Mouse (Mus musculus) urinary bladder, postnatal 4 days (tissue): ENCODE data around the gene Tipin.
A peak's percentile ranks its signal among the peaks of the same experiment; 100 is the strongest.
"Not testable (repeated sequence)": the region's sequence is repeated elsewhere in the genome, so short reads cannot be mapped to it uniquely, and the experiment has no call there.

Experiments
- DNase-seq, 2 experiments: peaks; one replicate each; pipeline ENCODE4 v3.0.0; 2021 to 2022; ENCODE audit warnings: low spot score in 2 of 2

The Tipin gene

DNA sequence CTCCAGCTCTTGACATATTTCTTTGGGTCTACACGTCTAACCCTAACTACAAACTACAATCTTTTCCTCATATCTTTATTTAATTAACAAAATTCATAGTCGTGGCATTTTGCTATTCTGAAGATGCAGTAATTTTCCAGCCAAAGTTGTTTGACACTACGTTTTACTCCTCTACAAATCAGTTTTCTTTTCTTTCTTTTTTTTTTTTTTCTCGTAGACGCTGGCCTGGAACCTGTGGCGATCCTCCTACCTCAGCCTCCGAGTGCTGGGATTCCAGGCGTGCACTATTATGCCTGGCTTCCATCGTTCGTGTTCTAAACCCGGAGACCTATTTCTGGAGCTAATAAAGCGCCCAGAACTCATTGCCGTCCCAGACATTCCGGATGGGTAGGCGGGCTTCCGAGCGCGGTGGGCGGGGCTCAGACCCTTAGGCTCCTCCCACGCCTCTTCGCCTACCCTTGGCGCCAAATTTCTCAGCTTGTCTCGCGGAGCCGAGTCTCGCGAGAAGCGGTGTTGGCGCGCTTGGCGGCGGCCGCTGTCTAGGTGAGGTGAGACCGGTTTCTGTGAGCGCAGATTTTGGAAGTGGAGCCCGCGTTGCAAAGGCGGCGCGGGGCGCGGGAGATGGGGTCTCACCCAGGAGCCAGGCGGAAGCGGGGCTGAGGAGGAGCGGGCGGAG lies at the start of gene Tipin:
TSS of gene Tipin (plus strand) at position 477 of the 676 bp plus-strand sequence.
- peak; percentile 93 to 95 for DNase-seq

- no peak for DNase-seq
Measured at GRCm38 (mm10) chr9:64231674-64232073, 49.7 kb upstream of the Tipin start.

DNA sequence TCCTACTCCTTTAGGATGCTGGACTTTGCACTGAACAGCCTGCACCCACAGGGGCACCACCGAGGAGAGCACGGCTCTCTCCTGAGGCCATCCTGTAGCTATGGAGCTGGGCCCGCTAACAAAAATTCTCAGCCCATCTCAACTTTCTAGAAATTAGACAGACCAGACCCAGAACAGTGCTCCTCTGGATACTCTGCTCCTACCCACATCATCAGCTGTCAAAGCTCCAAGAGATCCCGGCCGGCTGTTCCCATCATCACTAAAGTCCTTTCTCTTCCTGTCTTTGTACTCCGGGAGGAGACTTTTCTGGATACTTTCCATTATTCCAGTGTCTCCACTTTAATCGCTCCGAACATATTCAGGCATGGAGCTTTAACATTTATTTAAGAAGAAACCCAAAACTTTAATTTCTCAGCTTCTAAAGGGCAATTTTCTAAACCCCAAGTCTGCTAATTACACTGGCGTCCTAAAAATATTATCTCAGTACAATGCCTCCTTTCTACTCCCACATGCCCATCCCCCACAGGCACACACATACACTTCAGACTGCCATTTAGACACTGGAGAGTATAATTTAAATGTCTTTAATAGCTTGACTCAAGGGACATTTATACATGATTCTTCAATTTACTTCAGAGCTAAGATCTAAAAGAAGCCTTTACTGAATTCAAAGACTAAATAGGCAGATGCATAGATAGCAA lies 49.0 kb upstream of the Tipin start:
- DNase-seq = no peak

DNA sequence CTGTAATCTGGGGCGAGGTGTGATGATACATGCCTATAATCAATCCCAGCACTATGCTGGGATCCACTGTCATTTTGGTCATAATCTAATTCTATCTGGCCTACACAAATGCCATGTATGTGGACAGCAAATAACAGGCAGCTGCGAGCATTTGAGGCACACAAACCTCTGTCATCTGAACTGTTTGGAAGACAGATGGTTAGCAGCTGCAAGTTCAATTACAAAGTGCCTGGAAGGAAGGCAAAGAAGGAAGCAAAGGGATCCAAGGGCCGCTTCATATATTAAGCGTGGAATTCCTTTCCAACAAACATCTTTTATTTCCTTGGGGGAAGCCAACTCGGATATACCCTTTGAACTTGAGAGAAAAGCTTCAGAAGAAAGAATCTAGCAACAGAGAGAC lies 47.7 kb upstream of the Tipin start:
- DNase-seq = no peak

DNA sequence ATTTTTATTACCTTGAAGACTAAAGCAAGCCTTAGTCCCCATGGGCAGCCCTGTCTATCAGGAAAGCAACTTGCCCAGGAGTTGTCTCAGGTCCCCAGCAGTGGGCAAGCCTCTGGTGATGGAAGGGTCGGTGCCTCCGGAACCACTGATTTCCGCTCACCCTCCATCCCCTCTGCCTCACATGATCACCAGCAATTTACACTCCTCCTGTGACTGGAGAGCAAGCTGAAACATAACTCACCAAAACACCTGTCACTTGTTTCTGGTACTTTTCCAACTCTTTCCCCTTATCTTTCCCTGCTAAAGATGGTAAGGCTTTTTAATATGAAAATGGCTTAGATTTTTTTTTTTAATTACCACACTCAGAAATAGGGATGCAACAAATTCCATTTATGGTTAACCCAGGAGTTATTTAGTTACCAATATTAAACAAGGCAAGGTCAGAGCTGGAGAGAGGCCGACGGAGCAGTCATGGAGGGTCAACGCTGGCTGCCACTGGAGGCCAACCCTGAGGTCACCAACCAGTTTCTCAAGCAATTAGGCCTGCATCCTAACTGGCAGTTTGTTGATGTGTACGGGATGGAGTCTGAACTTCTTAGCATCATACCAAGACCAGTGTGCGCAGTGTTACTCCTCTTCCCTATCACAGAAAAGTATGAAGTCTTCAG lies 46.5 kb upstream of the Tipin start, which contains the start of gene Uchl4:
TSS of gene Uchl4 (plus strand) at position 434 of the 668 bp plus-strand sequence.
- DNase-seq = no peak

DNA sequence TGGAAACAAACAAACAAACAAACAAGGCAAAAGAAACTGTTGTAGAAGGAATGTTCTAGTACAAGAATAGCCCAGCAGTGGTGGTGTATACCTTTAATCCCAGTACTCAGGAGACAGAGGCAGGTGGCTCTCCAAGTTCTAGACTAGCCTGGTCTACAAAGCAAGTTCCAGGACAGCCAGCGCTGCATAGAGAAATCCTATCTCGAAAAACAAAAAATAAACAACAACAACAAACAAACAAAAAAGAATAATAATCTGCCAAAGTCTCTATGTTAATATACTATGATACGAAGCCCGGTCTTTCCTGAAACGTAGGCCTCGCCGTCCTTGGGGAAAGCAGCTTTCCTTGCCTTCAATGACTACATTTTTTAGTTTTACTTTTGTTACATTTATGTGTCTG lies 45.3 kb upstream of the Tipin start:
- DNase-seq = no peak

- no peak for DNase-seq
Measured at GRCm38 (mm10) chr9:64240116-64240515, 41.3 kb upstream of the Tipin start.

GRCm38 (mm10) chr9:64240681-64241080 lies 40.7 kb upstream of the Tipin start:
- no peak for DNase-seq

DNA sequence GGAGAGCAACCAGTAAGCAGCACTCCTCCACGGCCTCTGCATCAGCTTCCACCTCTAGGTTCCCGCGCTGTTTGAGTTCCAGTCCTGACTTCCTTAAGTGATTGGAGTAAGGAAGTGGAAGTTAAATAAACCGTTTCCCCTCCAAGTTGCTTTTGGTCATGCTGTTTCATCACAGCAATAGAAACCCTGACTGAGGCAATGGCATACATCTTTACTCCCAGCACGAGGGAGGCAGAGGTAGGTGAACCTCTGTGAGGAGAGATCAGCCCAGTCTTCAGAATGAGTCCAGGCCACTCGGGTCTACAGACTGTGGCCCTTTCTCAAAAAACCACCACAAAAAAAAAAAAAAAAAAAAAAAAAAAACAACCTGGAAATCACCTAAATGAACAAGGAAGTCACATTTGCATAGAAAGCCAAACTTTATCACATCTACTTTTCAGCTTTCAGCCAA lies 39.0 kb upstream of the Tipin start:
- DNase-seq = no peak

GRCm38 (mm10) chr9:64249371-64249770 lies 32.0 kb upstream of the Tipin start:
- DNase-seq = no peak

GRCm38 (mm10) chr9:64250111-64250730 lies 31.2 kb upstream of the Tipin start:
- no peak for DNase-seq

- DNase-seq = no peak
Measured at GRCm38 (mm10) chr9:64252591-64253020, 28.8 kb upstream of the Tipin start.

DNA sequence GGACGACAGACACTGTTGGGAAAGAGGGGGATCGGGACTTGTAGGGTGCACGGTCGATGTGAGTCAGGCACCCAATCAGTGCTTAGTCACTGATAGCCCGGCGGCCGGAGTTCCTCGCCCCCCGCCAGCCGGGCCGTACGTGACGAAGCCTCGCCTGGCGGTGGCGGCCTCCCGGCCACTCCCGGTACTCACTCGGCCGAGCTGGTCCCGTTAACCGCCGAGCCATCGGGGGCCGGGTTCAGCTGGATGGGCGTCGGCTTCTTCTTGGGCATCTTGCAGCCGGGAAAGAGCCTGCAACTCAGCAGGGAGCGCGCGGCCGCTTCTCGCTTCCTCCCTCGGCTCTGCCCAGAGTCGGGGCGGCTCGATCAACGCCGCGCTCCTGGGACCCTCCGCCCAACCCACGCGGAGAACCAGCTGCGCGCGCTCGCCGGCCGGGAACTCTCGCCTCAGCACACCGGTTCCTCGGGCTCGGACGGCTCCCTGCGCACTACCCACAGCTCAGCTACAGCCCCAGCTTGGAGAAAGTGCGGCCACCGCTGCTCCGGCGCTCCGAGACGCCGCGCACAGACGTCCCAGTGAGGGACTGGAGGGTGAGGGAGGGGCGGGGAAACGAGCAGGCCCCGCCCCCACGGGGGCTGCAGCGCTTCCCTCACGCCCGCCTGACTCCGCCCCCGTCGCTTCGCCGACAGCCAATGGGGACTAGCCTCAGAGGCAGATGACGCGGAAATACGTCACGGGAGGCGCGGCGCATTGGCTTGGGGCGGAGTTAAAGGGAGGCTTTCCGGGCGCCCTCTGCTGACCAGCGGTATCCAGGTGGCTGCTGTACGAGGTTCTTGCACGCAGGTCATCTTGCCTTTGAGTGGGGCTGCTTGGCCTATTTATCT lies 28.1 kb upstream of the Tipin start, which contains the start of gene Map2k1:
TSS of gene Map2k1 (minus strand) at position 611 of the 884 bp plus-strand sequence.
- peak; percentile 100 for DNase-seq

DNA sequence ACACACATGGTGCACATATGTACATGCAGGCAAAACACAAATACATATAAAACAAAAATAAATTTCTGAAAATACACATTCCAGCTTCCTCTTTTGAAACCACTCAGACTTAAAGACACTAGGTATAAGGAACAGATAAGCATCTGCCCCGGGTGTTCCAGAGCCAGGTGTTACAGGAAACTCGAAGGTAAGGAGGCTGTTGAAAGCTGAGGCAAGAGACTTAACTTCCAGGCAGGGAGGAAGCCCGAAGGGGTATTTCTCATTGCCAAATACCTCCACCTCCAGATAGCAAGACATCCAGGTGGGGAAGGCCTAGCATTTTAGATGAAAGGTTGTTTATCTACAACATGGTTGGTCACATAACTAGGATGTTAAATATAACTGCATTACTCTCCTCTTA lies 26.0 kb upstream of the Tipin start:
- no peak for DNase-seq

GRCm38 (mm10) chr9:64256204-64256603 lies 25.2 kb upstream of the Tipin start:
- DNase-seq = no peak

GRCm38 (mm10) chr9:64259906-64260305 lies 21.5 kb upstream of the Tipin start:
- DNase-seq = no peak

DNA sequence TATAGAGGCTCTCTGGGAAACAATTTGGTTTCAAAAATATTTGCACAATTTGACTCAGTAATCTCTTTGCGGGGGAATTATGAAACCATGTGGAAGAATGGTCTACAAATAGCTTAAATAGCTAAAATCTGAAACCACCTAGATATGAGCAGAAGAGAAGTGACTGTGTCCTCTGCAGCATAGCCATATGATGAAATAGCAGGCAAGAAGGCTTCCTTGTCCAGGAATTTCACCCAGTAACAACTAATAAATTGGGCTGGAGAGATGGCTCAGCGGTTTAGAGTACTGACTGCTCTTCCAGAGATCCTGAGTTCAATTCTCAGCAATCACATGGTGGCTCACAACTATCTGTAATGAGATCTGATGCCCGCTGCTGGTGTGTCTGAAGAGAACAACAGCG lies 20.4 kb upstream of the Tipin start:
- DNase-seq = no peak

DNA sequence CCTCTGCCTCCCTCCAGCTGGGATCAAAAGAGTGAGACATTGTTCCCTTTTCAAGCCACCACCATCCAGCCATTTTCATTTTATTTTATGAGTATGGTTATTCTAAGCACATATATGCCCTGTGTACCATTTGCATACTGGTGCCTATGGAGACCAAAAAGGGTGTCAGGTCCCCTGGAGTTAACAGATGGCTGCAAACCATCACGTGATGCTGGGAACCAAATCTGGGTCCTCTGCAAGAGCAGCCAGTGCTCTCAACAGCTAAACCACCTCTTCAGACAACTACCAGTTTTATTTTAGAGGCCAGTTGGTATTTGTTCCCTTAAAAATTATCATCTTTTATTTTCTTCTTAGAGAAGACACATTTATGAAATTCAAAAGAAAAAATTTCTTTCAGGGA lies 16.6 kb upstream of the Tipin start:
- no peak for DNase-seq

DNA sequence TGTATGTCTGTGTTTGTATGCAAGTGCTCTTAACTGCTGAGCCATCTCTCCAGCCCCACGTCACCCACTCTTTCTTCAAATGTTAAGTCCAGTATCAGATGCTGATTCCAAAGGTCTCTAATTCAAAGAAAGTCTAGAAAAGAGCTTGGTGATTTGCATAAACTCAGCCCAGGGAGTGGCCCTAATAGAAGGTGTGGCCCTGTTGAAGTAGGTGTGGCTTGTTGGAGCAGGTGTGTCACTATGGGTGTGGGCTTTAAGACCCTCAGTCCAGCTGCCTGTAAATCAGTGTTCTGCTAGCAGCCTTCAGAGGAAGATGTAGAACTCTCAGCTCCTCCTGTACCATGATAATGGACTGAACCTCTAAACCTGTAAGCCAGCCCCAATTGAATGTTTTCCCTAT lies 14.2 kb upstream of the Tipin start:
- no peak for DNase-seq

DNA sequence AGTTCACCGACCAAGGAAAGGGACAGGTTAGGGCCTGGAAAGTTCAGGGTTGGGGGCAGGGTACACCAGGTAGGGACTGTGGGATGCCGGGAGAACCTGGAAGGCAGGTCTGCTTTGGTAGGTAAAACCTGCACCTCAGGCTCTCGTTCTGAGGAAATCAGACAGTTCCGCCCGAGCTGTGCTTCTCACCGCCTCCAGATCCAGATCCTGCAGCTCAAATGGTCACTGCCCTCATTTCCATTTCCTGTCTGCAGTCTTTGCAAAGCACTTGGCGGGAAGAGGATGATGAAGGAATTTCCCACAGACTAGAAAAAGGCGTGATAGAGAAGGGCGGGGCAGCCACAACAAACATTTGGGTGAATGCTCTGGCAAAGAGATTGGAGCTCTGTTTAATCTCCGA lies 13.2 kb upstream of the Tipin start:
- DNase-seq = no peak

DNA sequence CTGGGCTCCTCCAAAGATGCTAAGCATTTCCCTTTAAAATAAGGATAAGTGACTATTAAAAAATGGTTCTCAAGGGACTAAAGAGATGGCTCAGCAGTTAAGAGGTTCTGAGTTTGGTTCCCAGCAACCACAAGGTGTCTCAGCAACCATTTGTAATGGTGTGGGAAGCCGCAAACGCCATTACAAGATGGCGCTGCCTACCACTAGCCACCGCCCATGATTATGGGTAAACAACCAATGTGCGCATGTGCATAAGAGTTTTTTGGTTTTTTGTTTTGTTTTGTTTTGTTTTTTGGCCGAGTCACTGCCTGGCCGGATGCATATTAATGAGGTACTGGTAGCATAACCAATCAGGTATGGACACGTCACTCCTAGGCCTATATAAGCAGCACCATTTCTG lies 12.5 kb upstream of the Tipin start:
- DNase-seq = not testable (repeated sequence)
